Mouse (Mus musculus) gastrocnemius, postnatal 36 days (tissue): ENCODE measurements around the gene Npy5r. TPM values are rescaled to one million over a fixed set of nuclear protein-coding genes. Genes with fewer than 3 reads are reported as not detected.
A peak's percentile ranks its signal among the peaks of the same experiment; 100 is the strongest.

ENCODE experiments used
- DNase-seq, 2 experiments: peaks; one replicate each; pipeline ENCODE4 v3.0.0; 2022
- intact Hi-C: fragments of 180-260 bp; cut with DNase I; formaldehyde crosslinking; loops from one replicate; pipeline ENCODE4 v1.15.1; 2025
- long read RNA-seq, 2 experiments: library from polyadenylated mRNA; stranded (forward); transcript quantifications; one replicate each; pipeline ENCODE4 v2.0.0; 2021
- total RNA-seq, 2 experiments: library from RNA; stranded (reverse); gene quantifications; 2 replicates each; pipeline ENCODE4 v1.2.3; 2021

Gene Npy5r
- total RNA-seq: not detected
- long read RNA-seq, experiment 1: 0 reads
- long read RNA-seq, experiment 2: 0 reads

GRCm38 (mm10) chr8:66687511-66688329 is at the start of gene Npy5r:
Gene Npy5r, minus strand, starts transcription at chr8:66688128.
- DNase-seq: no peak
- intact Hi-C loops: no loop called here

- intact Hi-C loops: no loop called here
Measured at GRCm38 (mm10) chr8:66731957-66732356, 44.0 kb upstream of the Npy5r start.

GRCm38 (mm10) chr8:66729446-66729845 is 41.5 kb upstream of the Npy5r start:
- no peak for DNase-seq
- intact Hi-C loops: no loop called here

More at GRCm38 (mm10) chr8:66731957-66732356, 44.0 kb upstream of the Npy5r start:
- DNase-seq: no peak

GRCm38 (mm10) chr8:66722835-66723234 is 34.9 kb upstream of the Npy5r start:
- DNase-seq: no peak
- intact Hi-C loops: no loop called here

- intact Hi-C loops: no loop called here
- no peak for DNase-seq
Measured at GRCm38 (mm10) chr8:66714324-66714975, 26.5 kb upstream of the Npy5r start.

GRCm38 (mm10) chr8:66698782-66699181 is 10.9 kb upstream of the Npy5r start:
- intact Hi-C loops: no loop called here

GRCm38 (mm10) chr8:66698011-66698410 is 10.1 kb upstream of the Npy5r start:
- no peak for DNase-seq
- intact Hi-C loops: no loop called here

More at GRCm38 (mm10) chr8:66698782-66699181, 10.9 kb upstream of the Npy5r start:
- no peak for DNase-seq

GRCm38 (mm10) chr8:66696970-66697843 is 9.3 kb upstream of the Npy5r start, which contains the start of gene Npy1r:
Gene Npy1r, plus strand, starts transcription at chr8:66697192.
- peak in 1 of 2 experiments; percentile 7 for DNase-seq
- intact Hi-C loops: no loop called here

- intact Hi-C loops: no loop called here
- no peak for DNase-seq
Measured at GRCm38 (mm10) chr8:66690402-66690801, 2.5 kb upstream of the Npy5r start.

- DNase-seq: no peak
- intact Hi-C loops: no loop called here
Measured at GRCm38 (mm10) chr8:66688799-66689198, 871 bp upstream of the Npy5r start.

- intact Hi-C loops: no loop called here
- DNase-seq: no peak
Measured at GRCm38 (mm10) chr8:66688395-66688794, 467 bp upstream of the Npy5r start.

- intact Hi-C loops: no loop called here
- no peak for DNase-seq
Measured at GRCm38 (mm10) chr8:66681261-66681660, 6.7 kb downstream of the Npy5r start.

- intact Hi-C loops: no loop called here
Measured at GRCm38 (mm10) chr8:66630721-66631120, 57.2 kb downstream of the Npy5r start.

More at GRCm38 (mm10) chr8:66630721-66631120, 57.2 kb downstream of the Npy5r start:
- DNase-seq: no peak

Other genes starting within 250 kb of the Npy5r start
- gene Tma16, start 201.6 kb downstream of the Npy5r start, total RNA-seq: 1 to 10 TPM; 4.3 to 5.5 TPM
- not detected for gene Tktl2, start 176.4 kb downstream of the Npy5r start, total RNA-seq
- 1 to 10 TPM; 1.3 to 1.6 TPM for gene Npy1r, start 9.1 kb upstream of the Npy5r start, total RNA-seq
- gene Naf1, start 172.1 kb upstream of the Npy5r start, total RNA-seq: 1 to 10 TPM; 2.7 to 3.6 TPM